Mouse (Mus musculus): ENCODE data around the gene Acot7.

GRCm38 (mm10) chr4:152130771-152131653 is 46.9 kb upstream of the Acot7 start:
- TF ChIP-seq POLR2A (IDR thresholded peaks at IDR 0.05; ENCODE audit: borderline replicate concordance, control insufficient read depth, low read depth, low read length) (no peak), CTCF (IDR thresholded peaks at IDR 0.05; ENCODE audit: control insufficient read depth, insufficient read depth, low read length) (peak; percentile 21; the same call in 1 of the 2 replicates)
